Mouse (Mus musculus) C2C12 (cell line): Measurements from ENCODE around the gene Cep170.

Source experiments
- CEBPB ChIP-seq: IDR thresholded peaks from one replicate; pipeline ENCODE4 v1.6.1; 2011; ENCODE audit warnings: low read depth, mild to moderate bottlenecking, control low read depth, moderate library complexity
- CTCF ChIP-seq: IDR thresholded peaks from one replicate; pipeline ENCODE4 v1.5.1; 2011; ENCODE audit not compliant: control insufficient read depth, insufficient read depth, insufficient read length
- FOSL1 ChIP-seq: IDR thresholded peaks from one replicate; pipeline ENCODE4 v1.8.0; 2011; ENCODE audit warnings: mild to moderate bottlenecking, low read length; ENCODE audit not compliant: poor library complexity, insufficient read depth, severe bottlenecking
- MAX ChIP-seq: IDR thresholded peaks from one replicate; pipeline ENCODE4 v1.6.1; 2011; ENCODE audit warnings: mild to moderate bottlenecking, control low read depth
- MYOD1 ChIP-seq: IDR thresholded peaks from one replicate; pipeline ENCODE4 v1.6.1; 2011; ENCODE audit warnings: low read depth; ENCODE audit not compliant: control insufficient read depth, insufficient read length
- MYOG ChIP-seq: IDR thresholded peaks from one replicate; pipeline ENCODE4 v1.6.1; 2011; ENCODE audit not compliant: control insufficient read depth, insufficient read length; ENCODE audit errors: extremely low read depth
- USF1 ChIP-seq: IDR thresholded peaks from one replicate; pipeline ENCODE4 v1.6.1; 2011; ENCODE audit warnings: low read depth, mild to moderate bottlenecking, control low read depth, moderate library complexity

GRCm38 (mm10) chr1:176688251-176688880, 125.5 kb downstream of the Cep170 start:
- no peak for TF ChIP-seq CTCF
- TF ChIP-seq USF1, result no peak
- TF ChIP-seq MYOG, result no peak
- no peak for TF ChIP-seq MAX
- TF ChIP-seq FOSL1, result no peak
- TF ChIP-seq CEBPB, result no peak
- TF ChIP-seq MYOD1, result no peak
